Mouse (Mus musculus) stomach, embryonic 15.5 days (tissue): Measurements from ENCODE around the gene Gadd45gip1. TPM values are rescaled to one million over a fixed set of nuclear protein-coding genes. Genes with fewer than 3 reads are reported as not detected.
A peak's percentile ranks its signal among the peaks of the same experiment; 100 is the strongest.

ENCODE experiments used
- ATAC-seq: fragments of 200-750 bp; cut with Nextera tagmentation; 2 replicates; pipeline ENCODE4 v1.8.0; 2017; ENCODE audit warnings: low read depth, moderate number of reproducible peaks, moderate TSS enrichment; ENCODE audit not compliant: insufficient read depth, low FRiP score
- H3K27ac ChIP-seq: fragments of 300-500 bp; sonication (generic); 2 replicates; pipeline ENCODE4 v1.5.1; 2015; ENCODE audit warnings: mild to moderate bottlenecking, inconsistent platforms
- H3K27me3 ChIP-seq: fragments of 300-500 bp; sonication (generic); replicated peaks from 2 replicates; pipeline ENCODE4 v1.6.1; 2015; ENCODE audit warnings: inconsistent platforms
- H3K36me3 ChIP-seq: fragments of 300-500 bp; sonication (generic); 2 replicates; pipeline ENCODE4 v1.6.1; 2015; ENCODE audit warnings: inconsistent platforms
- H3K4me1 ChIP-seq: fragments of 300-500 bp; sonication (generic); 2 replicates; pipeline ENCODE4 v1.6.1; 2015; ENCODE audit warnings: inconsistent platforms
- H3K4me2 ChIP-seq: fragments of 300-500 bp; sonication (generic); 2 replicates; pipeline ENCODE4 v1.6.1; 2015; ENCODE audit warnings: mild to moderate bottlenecking, inconsistent platforms
- H3K4me3 ChIP-seq: fragments of 300-500 bp; sonication (generic); replicated peaks from 2 replicates; pipeline ENCODE4 v1.5.1; 2015; ENCODE audit warnings: inconsistent platforms
- H3K9ac ChIP-seq: fragments of 300-500 bp; sonication (generic); 2 replicates; pipeline ENCODE4 v1.6.1; 2015; ENCODE audit warnings: inconsistent platforms
- H3K9me3 ChIP-seq: fragments of 300-500 bp; sonication (generic); 2 replicates; pipeline ENCODE4 v1.6.1; 2016; ENCODE audit warnings: inconsistent platforms
- WGBS: fragments of 180-500 bp; shearing (Covaris S2); methylation state at CpG from one replicate; pipeline ENCODE4 v1.1.7; 2015; 5-methylcytosine and 5-hydroxymethylcytosine counted together
- polyA plus RNA-seq: library from polyadenylated mRNA; unstranded; fragments of >200 nt; fragmentation: Nextera tagmentation; extraction: Ambion mirVana; gene quantifications from 2 replicates; pipeline ENCODE4 v1.2.1, GENCODE M21; 2015

Gene Gadd45gip1
- polyA plus RNA-seq, 1 experiment from 2014 or later: 54.5 TPM

GRCm38 (mm10) chr8:84799136-84799931 is 32.0 kb upstream of the Gadd45gip1 start:
- 0 out of 2 replicates have a peak, but pooled peaks have one; percentile 12 for ATAC-seq
- H3K4me3 ChIP-seq: peak overlapping the region; percentile 79
- no peaks in the 10 kb centered on the region for H3K9me3 ChIP-seq
- peak overlapping the region; percentile 82 for H3K4me2 ChIP-seq
- peak overlapping the region; percentile 95 for H3K9ac ChIP-seq
- 0 out of 2 replicates have a peak, but pooled peaks cover 5% of the 10 kb centered on the region for H3K36me3 ChIP-seq
- H3K27ac ChIP-seq: peak overlapping the region; percentile 84
- H3K27me3 ChIP-seq: peaks cover 26% of the 10 kb centered on the region; the same call in 1 of the 2 replicates
- peaks cover 35% of the 10 kb centered on the region for H3K4me1 ChIP-seq
- WGBS: under 1% methylated on average over 94 of the region's 108 CpGs

- H3K36me3 ChIP-seq: 0 out of 2 replicates have a peak, but pooled peaks cover 5% of the 10 kb centered on the region
- peak within 1 kb of the TSS; percentile 82 for H3K4me2 ChIP-seq
- H3K9me3 ChIP-seq: no peaks in the 10 kb centered on the region
- H3K27ac ChIP-seq: peak within 1 kb of the TSS; percentile 84
- peak; percentile 40 for ATAC-seq
- peaks cover 26% of the 10 kb centered on the region for H3K4me1 ChIP-seq
- H3K4me3 ChIP-seq: peak within 1 kb of the TSS; percentile 79
- peak within 1 kb of the TSS; percentile 95 for H3K9ac ChIP-seq
- WGBS: 1% methylated on average over 83 of the region's 125 CpGs
- H3K27me3 ChIP-seq: peaks cover 34% of the 10 kb centered on the region; the same call in 1 of the 2 replicates
Measured at GRCm38 (mm10) chr8:84799999-84800831, 31.1 kb upstream of the Gadd45gip1 start, which contains the start of gene Nfix. TSS of gene Nfix (minus strand) at chr8:84800344.

- 95% methylated on average over 5 of the region's 5 CpGs for WGBS
- no peaks in the 10 kb centered on the region for H3K9me3 ChIP-seq
- H3K27me3 ChIP-seq: peaks cover 30% of the 10 kb centered on the region
Measured at GRCm38 (mm10) chr8:84806031-84806430, 25.3 kb upstream of the Gadd45gip1 start.

GRCm38 (mm10) chr8:84809109-84809940 is 22.0 kb upstream of the Gadd45gip1 start:
- Histone ChIP-seq H3K27ac (no peak overlapping the region), H3K4me1 (0 out of 2 replicates have a peak, but pooled peaks cover 4% of the 10 kb centered on the region), H3K4me3 (no peak overlapping the region), H3K27me3 (peaks cover 33% of the 10 kb centered on the region), H3K4me2 (no peak overlapping the region), H3K9ac (no peak overlapping the region), H3K36me3 (no peaks in the 10 kb centered on the region), H3K9me3 (no peaks in the 10 kb centered on the region)
- WGBS: 58% methylated on average over 12 of the region's 12 CpGs
- no peak for ATAC-seq

More at GRCm38 (mm10) chr8:84806031-84806430, 25.3 kb upstream of the Gadd45gip1 start:
- Histone ChIP-seq H3K4me3 (no peak overlapping the region), H3K9ac (no peak overlapping the region), H3K36me3 (no peaks in the 10 kb centered on the region), H3K27ac (no peak overlapping the region), H3K4me1 (peaks cover 7% of the 10 kb centered on the region; the same call in 1 of the 2 replicates), H3K4me2 (no peak overlapping the region)
- no peak for ATAC-seq

- 0 out of 2 replicates have a peak, but pooled peaks cover 4% of the 10 kb centered on the region for H3K4me1 ChIP-seq
- no peaks in the 10 kb centered on the region for H3K9me3 ChIP-seq
- H3K9ac ChIP-seq: no peak overlapping the region
- ATAC-seq: no peak
- H3K4me2 ChIP-seq: no peak overlapping the region
- no peaks in the 10 kb centered on the region for H3K36me3 ChIP-seq
- H3K4me3 ChIP-seq: no peak overlapping the region
- H3K27ac ChIP-seq: no peak overlapping the region
- H3K27me3 ChIP-seq: peaks cover 27% of the 10 kb centered on the region
- whole genome bisulfite sequencing: 85% methylated on average over 5 of the region's 5 CpGs
Measured at GRCm38 (mm10) chr8:84809941-84810280, 21.4 kb upstream of the Gadd45gip1 start.

- Histone ChIP-seq H3K4me3 (peak overlapping the region; percentile 32), H3K36me3 (no peaks in the 10 kb centered on the region), H3K27me3 (peaks cover 25% of the 10 kb centered on the region), H3K27ac (no peak overlapping the region), H3K4me1 (0 out of 2 replicates have a peak, but pooled peaks cover 8% of the 10 kb centered on the region), H3K9ac (no peak overlapping the region), H3K9me3 (no peaks in the 10 kb centered on the region), H3K4me2 (peak overlapping the region; percentile 57)
- under 1% methylated on average over 32 of the region's 32 CpGs for WGBS
- ATAC-seq: peak; percentile 82
Measured at GRCm38 (mm10) chr8:84810896-84811295, 20.4 kb upstream of the Gadd45gip1 start.

- WGBS: 27% methylated on average over 10 of the region's 10 CpGs
- Histone ChIP-seq H3K27me3 (peaks cover 25% of the 10 kb centered on the region), H3K9me3 (no peaks in the 10 kb centered on the region), H3K9ac (no peak overlapping the region), H3K36me3 (no peaks in the 10 kb centered on the region), H3K4me2 (peak overlapping the region; percentile 57), H3K27ac (no peak overlapping the region), H3K4me1 (0 out of 2 replicates have a peak, but pooled peaks cover 8% of the 10 kb centered on the region), H3K4me3 (peak overlapping the region; percentile 32)
- no peak for ATAC-seq
Measured at GRCm38 (mm10) chr8:84811303-84811702, 20.0 kb upstream of the Gadd45gip1 start.

- H3K36me3 ChIP-seq: no peaks in the 10 kb centered on the region
- no peak overlapping the region for H3K27ac ChIP-seq
- no peak for ATAC-seq
- no peak overlapping the region for H3K9ac ChIP-seq
- no peak overlapping the region for H3K4me2 ChIP-seq
- H3K4me1 ChIP-seq: 0 out of 2 replicates have a peak, but pooled peaks cover 8% of the 10 kb centered on the region
- H3K27me3 ChIP-seq: peaks cover 20% of the 10 kb centered on the region
- 4% methylated on average over 5 of the region's 5 CpGs for WGBS
- H3K9me3 ChIP-seq: no peaks in the 10 kb centered on the region
- no peak overlapping the region for H3K4me3 ChIP-seq
Measured at GRCm38 (mm10) chr8:84813059-84813458, 18.3 kb upstream of the Gadd45gip1 start.

GRCm38 (mm10) chr8:84813830-84814229 is 17.5 kb upstream of the Gadd45gip1 start:
- 84% methylated on average over 3 of the region's 3 CpGs for WGBS
- Histone ChIP-seq H3K9ac (no peak overlapping the region), H3K27ac (no peak overlapping the region), H3K36me3 (no peaks in the 10 kb centered on the region), H3K27me3 (peaks cover 14% of the 10 kb centered on the region), H3K4me1 (0 out of 2 replicates have a peak, but pooled peaks cover 8% of the 10 kb centered on the region), H3K4me3 (no peak overlapping the region), H3K4me2 (no peak overlapping the region), H3K9me3 (no peaks in the 10 kb centered on the region)
- no peak for ATAC-seq

GRCm38 (mm10) chr8:84814240-84814554 is 17.1 kb upstream of the Gadd45gip1 start:
- WGBS: 86% methylated on average over 11 of the region's 11 CpGs
- H3K9me3 ChIP-seq: no peaks in the 10 kb centered on the region
- no peak overlapping the region for H3K9ac ChIP-seq
- 0 out of 2 replicates have a peak, but pooled peaks cover 8% of the 10 kb centered on the region for H3K4me1 ChIP-seq
- no peak for ATAC-seq
- peaks cover 11% of the 10 kb centered on the region for H3K27me3 ChIP-seq
- H3K36me3 ChIP-seq: no peaks in the 10 kb centered on the region
- no peak overlapping the region for H3K4me3 ChIP-seq
- H3K4me2 ChIP-seq: no peak overlapping the region
- H3K27ac ChIP-seq: no peak overlapping the region
